Mouse (Mus musculus) heart, adult 18-20 months (tissue): Measurements from ENCODE around the gene Lama2. TPM values are rescaled to one million over a fixed set of nuclear protein-coding genes. Genes with fewer than 3 reads are reported as not detected.

Experiments
- DNase-seq, 2 experiments: peaks; one replicate each; pipeline ENCODE4 v3.0.0; 2021 to 2022; ENCODE audit warnings: mixed read lengths in 1 of 2
- total RNA-seq, 2 experiments: library from RNA; stranded (reverse); gene quantifications; 2 replicates each; pipeline ENCODE4 v1.2.3; 2021

The Lama2 gene
- total RNA-seq, 2 experiments from 2014 or later = 75.3 to 82.6 TPM

GRCm38 (mm10) chr10:27184185-27184584, 435.4 kb downstream of the Lama2 start:
- no peak for DNase-seq

GRCm38 (mm10) chr10:27174271-27174670, 445.3 kb downstream of the Lama2 start:
- no peak for DNase-seq

DNA sequence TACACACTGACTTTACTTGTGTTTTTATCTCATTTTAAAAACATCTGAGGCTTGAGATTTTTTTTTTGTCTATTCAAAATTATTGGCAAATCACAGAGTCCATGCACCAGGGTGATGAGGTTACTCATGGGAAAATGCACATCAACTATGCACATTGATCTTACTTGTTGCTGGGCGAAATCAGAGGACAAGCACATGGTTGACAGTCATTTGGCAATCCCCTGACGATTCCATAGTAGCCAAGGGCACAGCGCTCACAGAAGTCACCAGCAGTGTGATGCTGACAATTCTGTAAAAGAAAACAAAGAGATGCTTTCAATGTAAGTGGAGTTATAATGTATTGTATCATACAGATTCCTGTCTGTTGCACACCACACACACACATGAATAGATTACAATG, 454.8 kb downstream of the Lama2 start:
- no peak for DNase-seq

DNA sequence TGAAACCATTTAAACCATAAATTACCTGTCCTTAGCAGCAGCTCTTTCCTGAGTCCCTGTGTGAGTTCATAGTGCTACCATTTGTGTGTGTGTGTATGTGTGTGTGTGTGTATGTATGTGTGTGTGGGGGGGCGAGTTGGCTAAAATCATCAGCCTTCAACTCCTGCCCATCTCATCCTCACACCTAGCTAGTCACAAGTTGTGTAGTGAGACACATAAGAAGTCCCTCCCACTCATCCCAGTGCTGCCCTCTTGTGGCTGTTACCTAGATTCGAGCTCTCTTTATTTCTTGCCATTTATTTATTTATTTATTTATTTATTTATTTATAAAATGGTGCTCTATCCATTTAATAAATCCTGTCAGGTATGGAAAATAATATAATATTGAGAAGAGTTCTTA, 457.2 kb downstream of the Lama2 start:
- DNase-seq = peak; percentile 6 to 15

- DNase-seq = no peak
These were observed 469.3 kb downstream of the Lama2 start for GRCm38 (mm10) chr10:27150220-27150619.

- no peak for DNase-seq
These were observed 479.1 kb downstream of the Lama2 start for GRCm38 (mm10) chr10:27140422-27140821.

DNA sequence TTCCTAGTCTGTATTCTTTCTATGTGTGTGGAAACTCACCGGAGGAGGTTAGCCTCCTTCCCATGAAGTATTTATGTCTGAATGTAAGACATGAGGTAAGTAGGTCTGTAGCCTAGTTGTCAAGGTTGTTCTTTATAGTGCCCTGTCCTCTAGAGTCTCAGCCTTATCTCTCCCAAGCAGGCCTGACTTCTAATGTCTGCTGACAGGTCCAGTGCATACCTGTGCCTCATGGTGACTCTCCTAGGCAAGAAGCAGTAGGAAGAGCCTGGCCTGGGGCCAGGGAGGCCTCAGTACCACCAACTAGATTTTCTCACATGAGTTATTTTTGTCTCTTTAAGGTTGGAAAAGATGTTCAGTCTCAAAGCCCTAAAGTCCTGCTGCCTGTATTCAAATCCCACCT, 483.8 kb downstream of the Lama2 start:
- no peak for DNase-seq

- peak; percentile 45 to 58 for DNase-seq
These were observed 486.4 kb downstream of the Lama2 start for GRCm38 (mm10) chr10:27133135-27133534.

DNA sequence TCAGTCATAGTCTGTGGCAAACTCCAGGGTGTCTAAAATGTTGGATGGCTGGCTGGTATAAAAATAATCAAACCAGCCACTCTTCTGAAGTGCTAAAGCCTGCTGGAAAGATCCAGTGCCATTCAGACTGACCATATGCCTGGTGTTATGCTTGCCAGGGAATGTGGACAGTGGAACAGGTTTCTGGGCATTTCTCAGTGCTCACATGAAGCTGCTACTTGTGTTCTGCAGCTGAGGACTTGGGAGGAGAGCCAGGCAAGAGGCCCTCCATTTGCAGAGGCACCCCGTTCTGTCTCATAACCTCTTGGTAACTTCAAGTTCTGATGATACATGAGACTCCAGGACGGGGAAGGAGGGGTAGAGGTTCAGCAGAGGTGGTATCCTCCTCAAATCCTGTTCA, 492.1 kb downstream of the Lama2 start:
- peak; percentile 58 to 70 for DNase-seq

- peak in 1 of 2 experiments; percentile 27 for DNase-seq
These were observed 495.8 kb downstream of the Lama2 start for GRCm38 (mm10) chr10:27123763-27124162.

- DNase-seq = no peak
These were observed 501.7 kb downstream of the Lama2 start for GRCm38 (mm10) chr10:27117815-27118214.

DNA sequence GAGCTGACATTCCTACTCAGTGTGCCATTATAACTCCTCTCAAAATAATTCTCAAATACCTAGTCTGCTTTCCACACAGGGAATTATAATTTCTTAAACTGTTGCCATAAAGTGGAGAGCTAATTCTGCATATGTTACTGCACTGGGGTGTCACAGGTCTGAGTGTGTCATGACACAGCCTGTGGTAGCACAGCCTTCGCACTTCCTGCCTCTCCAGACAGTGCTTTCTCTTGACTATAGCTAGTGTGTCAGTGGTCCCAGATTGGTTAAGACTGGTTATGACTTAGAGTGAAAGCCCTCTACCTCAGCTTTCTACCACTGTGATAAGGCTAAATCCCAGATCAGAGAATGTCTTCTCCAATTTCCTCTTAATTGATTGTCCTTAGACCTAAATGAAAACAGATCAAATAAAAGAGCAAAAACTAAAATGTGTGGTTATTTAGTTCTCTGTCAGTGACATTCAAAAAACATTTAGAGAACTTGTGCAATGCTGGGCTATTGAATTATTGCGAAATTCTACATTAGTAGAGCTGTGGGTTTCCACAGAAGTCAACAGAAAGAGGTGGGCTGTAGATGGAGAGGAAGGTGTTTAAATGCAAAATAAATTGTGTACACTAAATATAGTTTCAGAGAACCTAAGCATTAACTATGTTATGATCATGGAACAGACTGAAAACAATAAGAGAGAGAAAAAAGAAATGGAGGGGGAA, 502.5 kb downstream of the Lama2 start:
- no peak for DNase-seq

DNA sequence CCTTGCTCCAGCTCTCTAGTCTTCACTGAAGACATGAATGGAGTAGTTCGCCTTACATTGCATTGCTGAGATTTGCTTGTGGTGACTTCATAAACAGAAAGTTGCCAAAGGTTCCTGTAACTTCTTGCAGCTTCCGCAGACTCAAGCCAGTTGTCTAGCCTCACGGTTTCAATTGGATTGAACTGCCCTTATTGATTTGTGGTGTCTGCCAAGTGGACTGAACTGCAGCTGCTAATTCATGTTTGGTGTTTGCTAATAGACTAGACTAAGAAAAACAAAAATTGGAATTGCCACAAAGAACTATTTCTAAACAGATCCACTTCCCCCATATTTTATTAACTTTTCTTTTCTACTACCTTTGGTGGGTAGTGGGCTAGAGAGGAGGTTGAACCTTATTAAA, 505.4 kb downstream of the Lama2 start:
- DNase-seq = no peak

- peak in 1 of 2 experiments; percentile 8 for DNase-seq
These were observed 515.7 kb downstream of the Lama2 start for GRCm38 (mm10) chr10:27103811-27104210.

GRCm38 (mm10) chr10:27101800-27102353, 517.7 kb downstream of the Lama2 start:
- DNase-seq = no peak

GRCm38 (mm10) chr10:27077113-27077512, 542.4 kb downstream of the Lama2 start:
- DNase-seq = no peak

DNA sequence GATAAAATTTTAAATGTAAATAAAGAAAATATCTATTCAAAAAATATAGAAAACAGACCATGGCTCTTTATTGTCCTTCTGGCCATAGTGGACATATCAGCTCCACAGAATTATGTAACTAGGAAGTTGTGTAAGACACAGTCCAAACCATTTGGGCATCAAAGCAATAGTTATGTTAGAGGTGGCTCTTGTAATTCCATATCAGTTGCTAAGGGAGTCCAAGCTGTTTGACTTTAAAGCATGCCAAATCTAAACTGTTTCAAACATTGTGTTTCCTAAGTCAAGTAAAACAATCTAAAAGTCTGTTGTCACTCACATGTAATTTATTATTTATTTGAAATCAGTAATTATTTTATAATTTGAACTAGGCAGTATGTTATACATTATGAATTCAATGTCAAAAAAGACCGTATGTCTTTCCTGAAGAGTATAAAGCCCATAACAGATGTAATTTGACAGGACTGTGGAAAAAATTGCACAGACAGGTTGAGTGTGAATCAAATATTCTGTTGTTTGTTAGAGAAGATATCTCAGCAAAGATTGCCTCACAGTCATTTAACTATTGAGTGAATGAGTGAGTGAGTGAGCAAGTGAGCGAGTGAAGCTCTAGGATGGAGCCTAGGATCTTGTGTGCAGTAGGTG, 550.6 kb downstream of the Lama2 start:
- DNase-seq = no peak

- peak; percentile 52 to 74 for DNase-seq
These were observed 555.9 kb downstream of the Lama2 start for GRCm38 (mm10) chr10:27063671-27064070.

- DNase-seq = no peak
These were observed 565.1 kb downstream of the Lama2 start for GRCm38 (mm10) chr10:27054488-27054887.

- DNase-seq = no peak
These were observed 572.4 kb downstream of the Lama2 start for GRCm38 (mm10) chr10:27047196-27047595.

DNA sequence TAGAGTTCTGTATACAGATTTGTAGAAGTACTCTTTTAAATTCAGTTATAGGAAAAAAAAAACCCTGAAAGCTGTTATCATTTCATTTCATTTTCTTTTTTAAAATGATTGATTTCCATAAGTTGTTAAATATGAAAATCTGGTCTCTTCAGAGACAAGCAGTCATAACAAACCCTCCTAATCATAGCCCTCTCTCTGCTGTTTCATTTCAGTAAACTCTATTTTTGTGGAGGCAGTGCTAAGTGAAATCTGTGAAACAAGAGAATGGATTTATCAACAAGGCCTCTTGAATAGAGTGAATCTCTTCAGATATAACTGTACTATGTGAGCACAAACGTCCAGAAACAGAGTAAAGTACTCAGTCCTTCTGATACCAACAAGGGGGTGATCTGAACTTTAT, 577.7 kb downstream of the Lama2 start:
- DNase-seq = no peak

- no peak for DNase-seq
These were observed 596.9 kb downstream of the Lama2 start for GRCm38 (mm10) chr10:27022707-27023106.

GRCm38 (mm10) chr10:27012804-27013365, 606.7 kb downstream of the Lama2 start:
- no peak for DNase-seq
